In the genomic region with DNA sequence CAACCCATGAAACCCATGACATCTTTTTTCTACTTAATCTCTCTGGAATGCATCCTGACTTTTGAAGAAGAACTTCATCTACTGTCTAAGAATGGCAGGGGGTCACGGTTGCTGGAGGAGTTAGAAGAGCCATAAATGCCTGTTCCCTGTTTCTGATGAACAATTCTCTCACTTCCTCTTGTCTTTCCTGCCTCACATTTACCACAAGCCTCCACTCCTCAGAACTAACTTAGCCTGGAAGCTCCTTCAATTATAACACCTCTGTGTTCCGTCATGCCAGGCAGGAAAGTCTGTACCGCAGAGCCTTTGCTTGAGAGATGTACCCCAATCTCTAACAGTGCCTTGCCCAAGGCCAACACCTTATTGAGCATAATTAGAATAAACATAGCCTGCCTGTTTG, we compare ENCODE assay signal across 12 mouse cellular contexts. TPM values are rescaled to one million over a fixed set of nuclear protein-coding genes. Genes with fewer than 3 reads are reported as not detected.
"Had no signal": no experiment of that assay in that cellular context is flagged by ENCODE, and none has a peak within 500 bp of the region (broad histone marks: within the 10 kb centered on the region; RNA-seq: fewer than 3 reads in every experiment).

No protein-coding gene starts in this region.

- DNase-seq: retina, postnatal 1 day; right cerebral cortex, adult 18-20 months; right cerebral cortex, postnatal 14 days; right cerebral cortex, postnatal 25 days; right cerebral cortex, postnatal 4 days; spleen, adult 18-20 months; thymus, adult 18-20 months; thymus, adult 2 months; thymus, postnatal 25 days; thymus, postnatal 36 days; thymus, postnatal 4 days had no signal

RNA-seq across cellular contexts. Expression of a gene that starts 19.0 kb away (rescaled TPM):
- total RNA-seq: neutrophil, adult 5-6 weeks had no signal

RNA-seq across cellular contexts. Expression of a gene that starts 27.4 kb away (rescaled TPM):
- total RNA-seq: neutrophil, adult 5-6 weeks had no signal
